Comparison of ENCODE assay signal across 8 mouse cellular contexts in the genomic region with DNA sequence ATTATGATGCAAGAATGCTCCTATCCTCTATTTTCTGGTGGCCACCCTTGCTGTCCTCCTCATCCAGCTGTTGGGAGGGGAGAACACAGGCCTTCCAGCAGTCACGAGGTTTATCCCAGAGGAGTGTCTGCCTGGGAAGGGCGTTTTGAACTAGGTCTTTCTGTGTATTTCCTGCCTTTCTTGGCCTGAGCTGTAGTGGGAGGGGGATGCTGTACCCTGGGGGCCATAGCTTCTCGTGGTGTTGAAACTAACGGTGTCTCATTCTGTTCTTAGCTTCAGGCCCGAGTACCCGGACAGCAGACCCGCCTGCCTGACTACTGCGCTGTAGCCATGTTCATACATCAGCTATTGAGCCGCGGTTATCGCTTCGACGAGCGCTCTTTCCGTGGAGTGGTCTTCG. TPM values are rescaled to one million over a fixed set of nuclear protein-coding genes. Genes with fewer than 3 reads are reported as not detected.
A peak's percentile ranks its signal among the peaks of the same experiment; 100 is the strongest.
DNase-seq lines count a peak whose midpoint lies in the region; ATAC-seq lines count a peak whose summit lies in the region.

No protein-coding gene starts in this region.

- no peak for ATAC-seq in neural tube, embryonic 12.5 days (ENCODE audit: low FRiP score, low read depth)
- ATAC-seq in intestine, embryonic 16.5 days = no peak
- ATAC-seq in stomach, embryonic 16.5 days (ENCODE audit: insufficient read depth, low FRiP score) = no peak

- WGBS in neural tube, embryonic 12.5 days = 21% methylated on average over 16 of the region's 16 CpGs
- WGBS in intestine, embryonic 16.5 days = 19% methylated on average over 16 of the region's 16 CpGs
- 23% methylated on average over 16 of the region's 16 CpGs for WGBS in stomach, embryonic 16.5 days

- peak overlapping the region; percentile 9; the same call in 1 of the 2 replicates for H3K4me3 ChIP-seq in neural tube, embryonic 12.5 days
- H3K4me3 ChIP-seq in intestine, embryonic 16.5 days (ENCODE audit: low read length) = peak overlapping the region; percentile 10; the same call in 1 of the 2 replicates
- H3K4me3 ChIP-seq in stomach, embryonic 16.5 days (replicated peaks; ENCODE audit: low read length) = no peak overlapping the region; the same call in 1 of the 2 replicates

- H3K27me3 ChIP-seq in neural tube, embryonic 12.5 days (replicated peaks) = peaks cover 61% of the 10 kb centered on the region
- peaks cover 35% of the 10 kb centered on the region; the same call in 1 of the 2 replicates for H3K27me3 ChIP-seq in intestine, embryonic 16.5 days (replicated peaks; ENCODE audit: control insufficient read depth, insufficient read depth, low read length)
- H3K27me3 ChIP-seq in stomach, embryonic 16.5 days (ENCODE audit: control insufficient read depth, insufficient read depth, low read length) = peaks cover 35% of the 10 kb centered on the region

- H3K4me1 ChIP-seq in neural tube, embryonic 12.5 days = peaks cover 37% of the 10 kb centered on the region
- peaks cover 18% of the 10 kb centered on the region for H3K4me1 ChIP-seq in intestine, embryonic 16.5 days (ENCODE audit: control insufficient read depth, insufficient read depth, low read length)
- H3K4me1 ChIP-seq in stomach, embryonic 16.5 days (ENCODE audit: control insufficient read depth, insufficient read depth, low read length) = peaks cover 7% of the 10 kb centered on the region

- no peak overlapping the region for H3K9ac ChIP-seq in neural tube, embryonic 12.5 days
- no peak overlapping the region for H3K9ac ChIP-seq in intestine, embryonic 16.5 days (ENCODE audit: low read depth, low read length)
- no peak overlapping the region for H3K9ac ChIP-seq in stomach, embryonic 16.5 days (ENCODE audit: low read length)

- DNase-seq in neural tube, embryonic 10.5 days (ENCODE audit: extremely low spot score, low spot score) = no peak
- DNase-seq in heart, adult 9 months (ENCODE audit: low spot score in 2 of 2) = peak; percentile 76 to 77
- no peak for DNase-seq in spleen, postnatal 4 days (ENCODE audit: low spot score in 2 of 2)
- DNase-seq in cerebellum, postnatal 10 days = no peak
- DNase-seq in cerebellum, postnatal 36 days = no peak

- H3K4me2 ChIP-seq in neural tube, embryonic 12.5 days (replicated peaks) = peak overlapping the region; percentile 51
- peak overlapping the region; percentile 39; the same call in 1 of the 2 replicates for H3K4me2 ChIP-seq in intestine, embryonic 16.5 days (ENCODE audit: low read depth, low read length)
- peak overlapping the region; percentile 48 for H3K4me2 ChIP-seq in stomach, embryonic 16.5 days (ENCODE audit: low read depth, low read length)

- H3K27ac ChIP-seq in neural tube, embryonic 12.5 days = no peak overlapping the region
- H3K27ac ChIP-seq in intestine, embryonic 16.5 days (ENCODE audit: low read length) = no peak overlapping the region
- H3K27ac ChIP-seq in stomach, embryonic 16.5 days (ENCODE audit: low read length) = no peak overlapping the region

- no peaks in the 10 kb centered on the region for H3K36me3 ChIP-seq in neural tube, embryonic 12.5 days
- no peaks in the 10 kb centered on the region for H3K36me3 ChIP-seq in intestine, embryonic 16.5 days (ENCODE audit: control insufficient read depth, insufficient read depth, low read length)
- no peaks in the 10 kb centered on the region for H3K36me3 ChIP-seq in stomach, embryonic 16.5 days (ENCODE audit: control insufficient read depth, insufficient read depth, low read length)

- no peaks in the 10 kb centered on the region for H3K9me3 ChIP-seq in neural tube, embryonic 12.5 days
- no peaks in the 10 kb centered on the region for H3K9me3 ChIP-seq in intestine, embryonic 16.5 days (ENCODE audit: control insufficient read depth, low read length)
- H3K9me3 ChIP-seq in stomach, embryonic 16.5 days (replicated peaks; ENCODE audit: control insufficient read depth, low read length) = no peaks in the 10 kb centered on the region

RNA-seq across cellular contexts. Expression of gene Npdc1, which starts 1.1 kb away (rescaled TPM):
- polyA plus RNA-seq in neural tube, embryonic 12.5 days (2016; fragmentation: Nextera tagmentation; extraction: Ambion mirVana) = 241 and 266 TPM in 2 replicates
- polyA plus RNA-seq in intestine, embryonic 16.5 days (2015; fragmentation: Nextera tagmentation; extraction: Ambion mirVana) = 48.9 and 51.1 TPM in 2 replicates
- polyA plus RNA-seq in stomach, embryonic 16.5 days (2015; fragmentation: Nextera tagmentation; extraction: Ambion mirVana) = 54.9 and 66.1 TPM in 2 replicates

RNA-seq across cellular contexts. Expression of gene Entpd2, which starts 4.6 kb away (rescaled TPM):
- polyA plus RNA-seq in neural tube, embryonic 12.5 days (2016; fragmentation: Nextera tagmentation; extraction: Ambion mirVana) = 0.75 and 1.5 TPM in 2 replicates
- 23.7 and 27.4 TPM in 2 replicates for polyA plus RNA-seq in intestine, embryonic 16.5 days (2015; fragmentation: Nextera tagmentation; extraction: Ambion mirVana)
- 16.6 and 19.4 TPM in 2 replicates for polyA plus RNA-seq in stomach, embryonic 16.5 days (2015; fragmentation: Nextera tagmentation; extraction: Ambion mirVana)

RNA-seq across cellular contexts. Expression of gene Fut7, which starts 22.8 kb away (rescaled TPM):
- polyA plus RNA-seq in neural tube, embryonic 12.5 days (2016; fragmentation: Nextera tagmentation; extraction: Ambion mirVana) = 0.09 and 0.29 TPM in 2 replicates
- polyA plus RNA-seq in intestine, embryonic 16.5 days (2015; fragmentation: Nextera tagmentation; extraction: Ambion mirVana) = 0.13 and 0.33 TPM in 2 replicates
- 0.19 TPM in 1 of 2 replicates, not detected in the other for polyA plus RNA-seq in stomach, embryonic 16.5 days (2015; fragmentation: Nextera tagmentation; extraction: Ambion mirVana)

RNA-seq across cellular contexts. Expression of gene Sapcd2, which starts 28.2 kb away (rescaled TPM):
- 38.1 and 39.5 TPM in 2 replicates for polyA plus RNA-seq in neural tube, embryonic 12.5 days (2016; fragmentation: Nextera tagmentation; extraction: Ambion mirVana)
- 56.7 and 66.4 TPM in 2 replicates for polyA plus RNA-seq in intestine, embryonic 16.5 days (2015; fragmentation: Nextera tagmentation; extraction: Ambion mirVana)
- 30.7 and 35.9 TPM in 2 replicates for polyA plus RNA-seq in stomach, embryonic 16.5 days (2015; fragmentation: Nextera tagmentation; extraction: Ambion mirVana)

RNA-seq across cellular contexts. Expression of gene Abca2, which starts 28.2 kb away (rescaled TPM):
- 10.0 and 10.2 TPM in 2 replicates for polyA plus RNA-seq in neural tube, embryonic 12.5 days (2016; fragmentation: Nextera tagmentation; extraction: Ambion mirVana)
- polyA plus RNA-seq in intestine, embryonic 16.5 days (2015; fragmentation: Nextera tagmentation; extraction: Ambion mirVana) = 2.1 and 2.8 TPM in 2 replicates
- polyA plus RNA-seq in stomach, embryonic 16.5 days (2015; fragmentation: Nextera tagmentation; extraction: Ambion mirVana) = 4.0 and 4.6 TPM in 2 replicates

Comparison
In these comparisons a context has a peak if more than half of its experiments do, and no peak if none do; other contexts are left out.
1. DNase-seq: peak in heart, adult 9 months (2 of 2); none in neural tube, embryonic 10.5 days (single experiment), spleen, postnatal 4 days (0 of 2), cerebellum, postnatal 10 days (0 of 2) and cerebellum, postnatal 36 days (0 of 2).
2. Peak in every context shown above with its lines, with median percentiles within 50 percentile points of each other: H3K4me2 ChIP-seq.